Mouse (Mus musculus) spleen, adult 2 months (tissue): ENCODE measurements at regions not wholly inside any gene's neighbourhood (a gene's known extent, or its start where the extent isn't known, plus 50 kb on each side); places are given as distances from the start of the nearest gene placed in this dataset.

Experiments used
- CTCF ChIP-seq: fragments of 200-500 bp; IDR thresholded peaks from 2 replicates; pipeline ENCODE4 v1.5.1; 2011; ENCODE audit warnings: mild to moderate bottlenecking, inconsistent platforms; ENCODE audit not compliant: insufficient read depth, insufficient read length, insufficient replicate concordance; ENCODE audit errors: extremely low read depth
- POLR2A ChIP-seq: fragments of 200-500 bp; IDR thresholded peaks from 2 replicates; pipeline ENCODE4 v1.6.1; 2011; ENCODE audit warnings: low read depth, low read length, inconsistent platforms

DNA sequence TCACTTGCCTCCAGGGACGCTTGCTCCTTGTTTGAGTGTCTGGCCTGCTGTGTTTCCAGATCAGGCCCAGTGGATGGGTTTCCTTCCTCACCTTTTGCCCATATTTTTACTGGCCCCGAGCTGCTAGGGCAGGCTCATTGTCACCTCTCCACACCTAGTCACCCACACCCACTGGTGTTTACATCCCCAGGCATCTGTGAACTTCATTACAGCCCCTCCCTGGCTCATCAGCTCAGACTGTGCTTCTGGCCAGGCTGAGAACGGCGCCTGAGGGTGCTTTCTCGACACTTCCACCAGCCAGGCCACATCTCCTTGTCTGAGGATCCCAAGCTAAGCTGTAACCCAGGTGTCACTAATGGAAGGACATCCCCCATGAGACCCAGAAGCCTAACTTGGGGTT is 129.8 kb upstream of the Klf4 start:
- TF ChIP-seq CTCF, result no peak
- TF ChIP-seq POLR2A, result no peak
